25 mouse cellular contexts compared by ENCODE assay signal in the genomic region with DNA sequence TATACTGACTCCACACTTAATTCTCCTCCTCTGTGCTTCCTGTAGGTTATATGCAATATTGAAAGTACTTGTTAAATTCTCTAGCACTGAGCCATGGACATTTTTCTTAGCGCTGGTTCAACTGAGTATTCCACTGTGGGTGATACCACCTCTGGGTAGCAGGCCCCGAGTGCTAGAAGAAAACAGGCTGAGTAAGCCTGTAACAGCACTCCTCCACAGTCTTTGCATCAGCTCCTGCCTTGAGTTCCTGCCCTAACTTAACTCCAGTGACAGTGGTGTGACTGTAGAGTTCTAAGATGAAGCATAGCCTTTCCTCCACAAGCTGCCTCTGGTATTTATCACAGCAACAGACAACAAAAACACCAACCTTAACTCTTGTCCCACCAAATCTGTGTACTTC.
"Had no signal": no experiment of that assay in that cellular context is flagged by ENCODE, and none has a peak within 500 bp of the region (broad histone marks: within the 10 kb centered on the region; RNA-seq: fewer than 3 reads in every experiment).

No protein-coding gene starts in this region.

- H3K4me3 ChIP-seq: gastrocnemius, adult 2 months; heart, embryonic 10.5 days; heart, embryonic 12.5 days; hindbrain, embryonic 10.5 days; hindbrain, embryonic 12.5 days; intestine, embryonic 15.5 days; layer of hippocampus, adult 2 months; limb, embryonic 10.5 days; limb, embryonic 12.5 days had no signal

- H3K27me3 ChIP-seq: heart, embryonic 12.5 days; hindbrain, embryonic 12.5 days; intestine, embryonic 15.5 days; limb, embryonic 12.5 days had no signal

- DNase-seq: gastrocnemius, adult 2 months; gastrocnemius, postnatal 10 days; gastrocnemius, postnatal 25 days; heart, adult 18-20 months; heart, postnatal 10 days; heart, postnatal 4 days; kidney, adult 18-20 months; kidney, adult 8-10 months; kidney, postnatal 10 days; kidney, postnatal 25 days; kidney, postnatal 4 days; liver had no signal

- H3K9ac ChIP-seq: heart, embryonic 12.5 days; hindbrain, embryonic 12.5 days; hindbrain, embryonic 14.5 days; intestine, embryonic 15.5 days; limb, embryonic 12.5 days had no signal

- ATAC-seq: hindbrain, embryonic 16.5 days; inflammation-experienced regulatory T-cells, adult 6 months; intestine, embryonic 15.5 days; intestine, postnatal 0 days had no signal

- H3K27ac ChIP-seq: gastrocnemius, adult 2 months; heart, embryonic 10.5 days; hindbrain, embryonic 10.5 days; hindbrain, embryonic 12.5 days; hindbrain, embryonic 14.5 days; intestine, embryonic 15.5 days; limb, embryonic 10.5 days; limb, embryonic 12.5 days had no signal

- H3K9me3 ChIP-seq: heart, embryonic 10.5 days; hindbrain, embryonic 10.5 days; hindbrain, embryonic 12.5 days; intestine, embryonic 15.5 days; limb, embryonic 10.5 days; limb, embryonic 12.5 days had no signal

- H3K4me2 ChIP-seq: heart, embryonic 12.5 days; hindbrain, embryonic 12.5 days; hindbrain, embryonic 14.5 days; intestine, embryonic 15.5 days; limb, embryonic 12.5 days; liver, embryonic 11.5 days had no signal

- H3K4me1 ChIP-seq: heart, embryonic 10.5 days; hindbrain, embryonic 10.5 days; hindbrain, embryonic 12.5 days; intestine, embryonic 15.5 days; limb, embryonic 10.5 days; limb, embryonic 12.5 days had no signal

- H3K36me3 ChIP-seq: heart, embryonic 10.5 days; hindbrain, embryonic 10.5 days; hindbrain, embryonic 12.5 days; intestine, embryonic 15.5 days; limb, embryonic 10.5 days; limb, embryonic 12.5 days had no signal
